Mouse (Mus musculus) cerebellum, adult 9-11 months (tissue): ENCODE measurements at regions not wholly inside any gene's neighbourhood (a gene's known extent, or its start where the extent isn't known, plus 50 kb on each side); places are given as distances from the start of the nearest gene placed in this dataset.

Source experiments
- DNase-seq: peaks from one replicate; pipeline ENCODE4 v3.0.0; 2022

GRCm38 (mm10) chr9:84673327-84673726 lies 639.2 kb upstream of the Gm11114 start:
- DNase-seq, result no peak

- no peak for DNase-seq
These were observed 634.2 kb upstream of the Gm11114 start for GRCm38 (mm10) chr9:84678416-84678815.

GRCm38 (mm10) chr9:84718615-84719191 lies 593.9 kb upstream of the Gm11114 start:
- no peak for DNase-seq

- DNase-seq, result no peak
These were observed 593.2 kb upstream of the Gm11114 start for GRCm38 (mm10) chr9:84719396-84719795.

- DNase-seq, result no peak
These were observed 592.1 kb upstream of the Gm11114 start for GRCm38 (mm10) chr9:84720454-84720853.

- DNase-seq, result no peak
These were observed 573.3 kb upstream of the Gm11114 start for GRCm38 (mm10) chr9:84739266-84739665.

GRCm38 (mm10) chr9:84740336-84740735 lies 572.2 kb upstream of the Gm11114 start:
- no peak for DNase-seq

GRCm38 (mm10) chr9:84754332-84754731 lies 558.2 kb upstream of the Gm11114 start:
- no peak for DNase-seq

- no peak for DNase-seq
These were observed 557.7 kb upstream of the Gm11114 start for GRCm38 (mm10) chr9:84754828-84755227.

GRCm38 (mm10) chr9:84774348-84774747 lies 538.2 kb upstream of the Gm11114 start:
- no peak for DNase-seq

GRCm38 (mm10) chr9:84775190-84775589 lies 537.4 kb upstream of the Gm11114 start:
- no peak for DNase-seq

GRCm38 (mm10) chr9:84779125-84779524 lies 533.4 kb upstream of the Gm11114 start:
- DNase-seq, result no peak

- DNase-seq, result no peak
These were observed 486.8 kb upstream of the Gm11114 start for GRCm38 (mm10) chr9:84825768-84826167.

- DNase-seq, result no peak
These were observed 483.6 kb upstream of the Gm11114 start for GRCm38 (mm10) chr9:84828934-84829333.

- no peak for DNase-seq
These were observed 481.9 kb upstream of the Gm11114 start for GRCm38 (mm10) chr9:84830639-84831038.

- no peak for DNase-seq
These were observed 475.1 kb upstream of the Gm11114 start for GRCm38 (mm10) chr9:84837498-84837897.

GRCm38 (mm10) chr9:84844021-84844420 lies 468.6 kb upstream of the Gm11114 start:
- no peak for DNase-seq

- DNase-seq, result no peak
These were observed 451.0 kb upstream of the Gm11114 start for GRCm38 (mm10) chr9:84861600-84861999.

GRCm38 (mm10) chr9:84863431-84863830 lies 449.1 kb upstream of the Gm11114 start:
- DNase-seq, result no peak

- no peak for DNase-seq
These were observed 418.4 kb upstream of the Gm11114 start for GRCm38 (mm10) chr9:84894148-84894547.

GRCm38 (mm10) chr9:84896073-84896472 lies 416.5 kb upstream of the Gm11114 start:
- DNase-seq, result no peak

GRCm38 (mm10) chr9:84900643-84901042 lies 411.9 kb upstream of the Gm11114 start:
- no peak for DNase-seq

- DNase-seq, result no peak
These were observed 406.3 kb upstream of the Gm11114 start for GRCm38 (mm10) chr9:84906244-84906643.

- DNase-seq, result no peak
These were observed 399.3 kb upstream of the Gm11114 start for GRCm38 (mm10) chr9:84913321-84913720.

GRCm38 (mm10) chr9:84922306-84922705 lies 390.3 kb upstream of the Gm11114 start:
- no peak for DNase-seq

GRCm38 (mm10) chr9:84923966-84924365 lies 388.6 kb upstream of the Gm11114 start:
- no peak for DNase-seq
